Mouse (Mus musculus): ENCODE results near the gene Srsf3.
"Not testable (repeated sequence)": the region's sequence is repeated elsewhere in the genome, so short reads cannot be mapped to it uniquely, and the experiment has no call there.

Gene Srsf3

DNA sequence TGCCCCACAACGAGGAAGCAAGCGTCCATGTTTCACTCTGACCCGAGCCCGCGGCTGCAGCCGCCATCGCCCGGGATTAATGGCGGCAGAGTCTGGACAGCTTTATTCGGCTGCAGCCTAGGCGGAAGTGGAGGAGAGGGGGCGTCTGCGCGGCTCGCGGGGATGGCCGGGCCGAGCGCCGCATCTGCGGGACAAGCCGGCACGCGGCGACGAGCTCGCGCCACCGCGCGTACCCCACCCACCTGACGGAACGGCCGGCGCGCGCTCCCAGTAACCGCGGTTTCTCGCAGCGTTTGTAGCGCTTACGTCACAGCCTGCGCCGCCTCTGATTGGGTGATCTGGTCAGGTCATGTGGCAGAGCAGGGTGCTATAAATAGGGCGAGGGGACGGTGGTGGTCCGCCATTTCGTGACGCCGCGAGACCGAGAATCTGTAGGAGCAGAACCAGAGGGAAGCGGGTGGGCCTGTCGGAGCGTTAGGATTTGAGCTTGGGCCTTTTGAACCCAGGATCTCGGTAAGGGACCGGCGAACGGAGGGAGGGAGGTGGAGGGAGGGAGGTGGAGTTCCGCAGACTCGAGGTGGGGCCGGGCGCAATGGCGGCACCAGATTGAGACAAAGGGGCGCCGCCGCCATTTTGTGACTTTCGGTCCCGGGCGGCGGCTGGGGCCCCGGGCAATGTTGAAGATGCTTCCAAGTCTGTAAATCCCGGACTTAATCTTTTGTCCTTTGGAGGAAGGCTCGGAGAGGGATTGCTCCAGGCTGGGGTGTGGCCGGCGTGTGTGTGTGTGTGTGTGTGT is at the start of gene Srsf3:
Srsf3 (plus strand) TSS at position 355 of the 796 bp plus-strand sequence.
- DNase-seq = peak; percentile 99

DNA sequence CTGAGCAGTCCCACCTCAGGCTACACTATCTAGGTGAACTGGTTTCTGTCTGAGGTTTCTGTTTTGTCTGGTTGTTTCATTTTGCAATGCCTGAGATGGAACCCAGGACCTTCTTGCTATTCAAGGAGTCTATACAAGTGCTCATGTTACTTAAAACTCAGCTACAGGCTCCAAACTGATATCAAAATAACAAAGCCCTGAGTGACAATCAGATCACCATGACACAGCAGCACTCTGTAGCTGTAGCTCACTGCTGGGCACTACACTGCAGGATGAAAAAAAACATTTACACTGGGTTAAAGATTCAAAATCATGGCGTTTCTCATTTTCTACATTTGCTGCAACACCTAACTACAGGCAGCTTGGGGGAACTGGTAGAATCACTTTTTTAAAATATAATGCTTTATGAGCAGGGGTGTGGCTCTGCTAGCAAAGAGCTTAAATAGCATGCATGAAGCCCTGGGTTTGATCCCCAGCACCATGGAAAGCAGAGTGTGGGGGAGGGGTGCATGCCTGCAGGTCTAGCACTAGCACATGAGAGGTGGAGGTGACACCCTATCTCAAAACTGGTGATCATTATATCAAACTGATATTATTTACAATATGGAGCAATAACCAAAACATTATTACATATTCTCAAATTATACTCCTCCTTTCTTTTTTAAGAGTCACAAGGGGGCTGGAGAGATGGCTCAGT is 47.6 kb upstream of the Srsf3 start:
- DNase-seq = no peak

DNA sequence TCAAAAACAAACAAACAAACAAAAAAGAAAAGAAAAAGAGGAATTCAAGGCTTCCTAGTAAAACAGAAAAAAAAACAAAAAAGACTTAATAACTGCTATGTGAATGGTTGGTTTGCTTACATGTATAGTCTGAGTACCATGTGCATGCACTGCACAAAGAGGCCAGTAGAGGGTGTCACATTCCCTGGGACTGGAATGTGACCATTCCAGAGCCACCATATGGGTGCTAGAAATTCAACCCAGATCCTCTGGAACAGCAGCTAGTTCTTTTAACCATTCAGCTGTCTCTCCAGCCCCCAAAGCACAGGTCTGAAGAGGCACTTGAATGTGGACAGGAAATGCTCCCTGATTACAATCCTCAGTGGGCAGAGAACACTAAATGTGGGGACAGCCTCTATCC is 45.6 kb upstream of the Srsf3 start:
- DNase-seq = no peak

DNA sequence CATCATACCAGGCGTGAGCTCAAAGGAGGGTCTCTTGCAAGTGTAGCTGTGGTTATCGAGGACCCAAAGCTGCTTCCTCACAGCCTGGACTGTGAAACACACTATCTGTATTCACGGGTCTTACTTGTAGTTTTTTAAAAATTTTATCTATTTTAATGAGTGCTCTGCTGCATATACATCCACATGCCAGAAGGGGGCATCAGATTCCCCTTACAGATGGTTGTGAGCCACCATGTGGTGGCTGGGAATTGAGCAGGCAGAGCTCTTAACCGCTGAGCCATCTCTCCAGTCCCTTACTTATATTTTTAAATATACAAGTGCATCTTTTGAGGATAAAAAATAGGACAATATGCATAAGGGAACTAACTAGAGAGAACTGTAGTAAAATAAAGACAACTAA is 44.7 kb upstream of the Srsf3 start:
- no peak for DNase-seq

DNA sequence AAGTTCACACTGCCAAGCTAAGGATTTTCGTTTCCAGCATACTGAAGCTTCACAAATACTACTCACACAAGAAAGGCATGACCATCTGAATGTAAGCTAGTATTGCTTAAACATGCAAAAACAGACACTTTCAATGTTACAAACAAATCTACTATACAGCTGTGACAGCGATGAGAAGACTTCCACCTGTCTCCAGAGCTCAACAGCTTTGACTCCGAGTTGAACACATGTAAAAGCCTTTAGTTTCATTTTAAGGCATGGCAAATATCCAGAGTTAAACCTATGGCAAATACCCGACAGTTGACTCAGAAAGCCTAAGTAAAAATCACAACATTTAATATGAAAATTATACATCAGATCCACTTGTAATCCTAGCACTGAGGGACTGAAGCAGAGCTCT is 44.1 kb upstream of the Srsf3 start:
- DNase-seq = no peak

DNA sequence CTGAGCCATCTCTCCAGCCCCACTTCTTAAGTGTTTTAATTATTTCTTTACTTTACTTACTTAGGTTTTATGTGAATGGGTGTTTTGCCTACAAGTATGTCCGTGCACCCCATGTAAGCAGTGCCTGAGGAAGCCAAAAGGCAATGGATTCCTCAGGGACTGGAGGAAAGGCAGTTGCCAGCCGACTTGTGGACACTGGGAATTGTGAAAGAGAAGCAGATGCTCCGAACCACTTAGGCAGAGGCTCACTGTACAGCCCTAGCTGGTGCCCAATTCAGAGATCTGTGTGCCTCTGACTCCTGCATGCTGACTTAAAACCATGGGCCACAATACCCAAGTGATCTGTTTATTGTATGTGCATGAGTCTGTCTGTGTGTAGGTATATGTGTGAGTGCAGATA is 43.4 kb upstream of the Srsf3 start:
- DNase-seq = no peak

DNA sequence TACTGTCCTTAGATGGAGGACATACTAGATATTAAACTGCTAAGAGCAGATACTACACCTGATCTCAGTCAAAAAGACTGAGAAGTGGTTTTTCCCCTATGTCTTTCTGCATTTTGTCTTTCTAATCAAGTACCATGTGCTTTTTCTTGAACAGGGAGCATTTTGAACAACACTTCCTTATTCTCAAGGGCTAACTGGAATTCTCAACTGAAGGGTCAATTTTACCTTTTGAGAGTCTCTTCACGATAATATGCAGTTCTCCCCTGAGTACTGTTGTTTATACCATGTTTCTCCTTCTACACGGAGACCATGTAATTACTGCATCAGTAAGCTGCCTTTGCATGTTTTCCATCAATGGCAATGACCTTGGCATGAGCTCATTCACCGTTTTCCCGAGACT is 42.4 kb upstream of the Srsf3 start:
- no peak for DNase-seq

DNA sequence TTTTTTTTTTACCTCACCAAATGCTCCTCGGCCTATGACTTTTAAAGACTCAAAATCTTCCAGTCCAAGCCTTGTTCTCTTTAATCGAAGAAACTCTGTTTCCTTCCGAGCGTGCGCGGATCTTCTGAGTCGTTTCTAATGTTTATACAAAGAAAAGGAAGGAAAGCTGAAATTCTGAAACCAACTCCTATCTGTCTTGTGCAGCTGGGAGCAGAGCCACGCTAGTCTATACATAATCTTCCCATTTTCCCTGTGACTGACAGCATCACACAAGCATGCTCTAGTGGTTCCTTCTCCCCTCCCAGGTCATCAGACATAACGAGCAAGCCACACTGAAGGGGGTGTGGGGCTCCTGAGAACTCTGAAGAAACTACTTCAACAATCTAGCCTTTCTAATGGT is 41.1 kb upstream of the Srsf3 start:
- no peak for DNase-seq

DNA sequence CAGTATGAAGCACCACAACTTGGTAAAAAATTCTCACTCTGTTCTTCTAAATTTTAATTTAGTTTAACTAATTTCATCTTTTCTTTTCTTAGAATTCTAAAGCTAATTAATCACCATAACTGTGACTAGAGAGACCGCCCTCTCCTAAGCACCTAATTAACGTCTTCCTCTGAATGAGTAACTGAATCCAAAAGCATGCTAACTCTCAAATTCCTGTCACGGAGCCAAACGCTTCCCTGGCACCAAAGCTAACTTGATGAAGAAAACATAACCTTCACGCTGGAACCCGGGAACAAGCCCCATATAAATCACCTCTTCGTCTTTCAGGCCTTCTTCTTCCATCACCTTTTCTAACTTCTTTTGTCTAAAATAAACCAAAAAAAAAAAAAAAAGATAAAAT is 40.3 kb upstream of the Srsf3 start:
- no peak for DNase-seq

DNA sequence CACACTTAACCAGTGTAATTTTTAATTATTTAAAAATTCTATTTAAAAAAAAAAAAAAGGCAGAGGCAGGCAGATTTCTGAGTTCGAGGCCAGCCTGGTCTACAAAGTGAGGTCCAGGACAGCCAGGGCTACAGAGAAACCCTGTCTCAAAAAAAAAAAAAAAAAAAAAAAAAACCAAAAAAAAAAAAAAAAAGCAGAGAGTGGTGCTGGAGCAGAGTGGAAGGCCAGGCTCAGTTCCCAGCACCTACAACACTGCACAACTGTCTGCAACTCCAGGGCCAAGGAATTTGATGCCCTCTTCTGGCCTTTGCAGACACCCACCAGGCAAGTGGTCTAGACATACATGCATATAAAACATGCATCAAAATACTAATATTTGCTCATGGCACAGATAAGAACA is 39.4 kb upstream of the Srsf3 start:
- DNase-seq = not testable (repeated sequence)

DNA sequence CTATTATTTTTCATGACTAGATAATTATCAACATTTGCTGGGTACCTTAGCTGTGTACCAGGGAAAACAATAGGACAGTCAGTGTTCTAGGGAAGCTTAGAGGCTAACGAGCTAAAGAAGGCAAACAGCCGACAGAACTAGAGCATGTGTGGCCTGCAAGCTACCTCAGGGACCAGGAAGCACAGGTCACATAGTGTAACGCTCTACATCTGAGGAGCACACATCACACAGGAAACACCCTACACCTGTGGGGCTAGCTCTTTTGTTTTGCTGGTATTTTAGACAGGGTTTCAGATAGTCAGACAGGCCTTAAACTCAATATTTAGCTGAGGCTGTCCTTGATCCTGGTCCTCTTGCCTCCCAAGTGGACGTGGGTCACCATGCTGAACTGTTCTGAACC is 37.8 kb upstream of the Srsf3 start:
- no peak for DNase-seq

DNA sequence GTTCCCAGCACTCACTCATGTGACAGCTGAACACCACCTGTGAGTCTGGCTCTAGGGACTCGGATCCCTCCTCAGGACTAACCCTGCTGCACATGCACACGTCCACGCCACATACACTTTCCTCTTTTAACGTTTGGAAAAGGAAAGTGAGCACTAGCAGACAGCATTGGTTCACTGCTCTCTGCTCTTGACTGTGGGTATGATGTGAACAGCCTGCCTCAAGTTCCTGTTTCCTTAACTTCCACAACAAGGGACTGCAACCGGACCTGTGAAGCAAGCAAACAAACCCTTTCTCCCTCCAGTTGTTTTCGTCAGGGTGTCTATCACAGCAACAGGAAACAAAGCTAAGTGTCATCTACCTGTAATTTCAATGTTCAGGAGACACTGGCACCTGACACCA is 32.0 kb upstream of the Srsf3 start:
- DNase-seq = no peak

DNA sequence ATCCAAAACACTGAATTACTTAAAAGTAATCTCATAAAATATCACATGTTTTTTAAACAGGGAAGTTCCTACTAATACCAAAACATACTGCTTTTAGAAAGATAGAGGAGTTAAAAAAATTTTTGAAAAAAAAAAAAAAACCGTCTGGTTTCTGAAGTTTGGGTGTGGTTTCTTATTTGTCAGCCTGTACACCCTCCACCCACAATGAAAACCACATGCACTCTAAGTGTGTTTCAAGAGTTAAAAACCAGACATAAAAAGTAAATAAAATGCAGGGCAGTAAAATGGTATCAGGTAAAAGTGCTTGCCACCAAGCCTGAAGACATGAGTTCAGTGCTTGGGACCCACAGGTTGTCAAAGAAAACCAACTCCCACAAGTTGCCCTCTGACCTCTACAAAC is 28.7 kb upstream of the Srsf3 start:
- no peak for DNase-seq

DNA sequence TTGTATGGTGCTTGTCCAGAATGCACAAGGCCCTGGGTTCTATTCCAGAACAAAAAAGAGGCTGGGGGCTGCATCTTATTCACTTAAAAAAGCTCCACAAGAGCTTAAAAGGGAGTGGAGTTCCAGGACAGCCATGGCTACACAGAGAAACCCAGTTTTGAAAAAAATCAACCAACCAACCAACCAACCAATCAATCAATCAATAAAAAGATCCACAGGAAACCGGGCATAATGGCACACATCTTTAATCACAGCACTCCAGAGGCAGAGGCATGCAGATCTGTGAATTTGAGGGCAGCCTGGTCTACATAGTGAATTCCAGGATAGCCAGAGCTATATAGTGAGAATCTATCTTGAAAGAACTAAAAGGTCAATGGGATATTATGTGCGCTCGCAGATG is 27.4 kb upstream of the Srsf3 start:
- no peak for DNase-seq

DNA sequence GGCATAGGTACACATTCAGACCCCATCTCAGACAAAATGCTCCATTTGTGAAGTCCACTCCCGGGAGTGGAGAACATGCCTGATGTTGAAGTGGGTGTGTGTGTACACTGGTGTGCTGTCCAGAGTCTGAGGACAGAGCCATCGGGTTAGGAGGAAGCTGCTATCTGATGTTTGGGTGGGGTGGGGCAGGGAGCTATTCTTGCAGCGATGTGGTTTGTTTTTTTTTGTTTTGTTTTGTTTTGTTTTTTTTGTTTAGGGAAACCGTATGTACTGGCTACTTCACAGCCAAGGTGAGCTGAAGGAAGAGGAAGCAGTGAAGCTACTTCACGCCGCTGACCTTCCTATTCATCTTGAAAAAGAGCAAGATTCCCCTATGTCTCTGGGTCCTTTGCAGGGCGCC is 25.6 kb upstream of the Srsf3 start:
- no peak for DNase-seq

DNA sequence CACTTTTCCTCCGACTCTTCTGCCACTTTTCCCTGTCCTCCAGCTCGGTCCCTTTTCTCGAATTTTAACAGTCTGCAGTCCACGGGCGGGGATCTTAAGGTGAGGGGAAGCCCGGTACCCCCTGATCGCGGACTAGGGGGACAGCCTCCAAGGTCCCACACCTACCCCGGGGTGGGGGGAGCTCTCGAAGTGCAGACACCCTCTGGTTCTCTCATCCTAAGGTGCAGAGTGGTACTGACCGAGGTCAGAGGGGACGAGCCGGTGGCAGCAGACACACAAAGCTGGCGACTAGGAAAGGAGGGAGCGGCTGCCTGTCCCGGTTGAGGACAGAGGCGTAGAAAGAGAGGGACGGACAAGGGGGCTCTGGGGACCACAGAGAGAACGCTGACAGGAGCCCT is 25.2 kb upstream of the Srsf3 start:
- DNase-seq = no peak

DNA sequence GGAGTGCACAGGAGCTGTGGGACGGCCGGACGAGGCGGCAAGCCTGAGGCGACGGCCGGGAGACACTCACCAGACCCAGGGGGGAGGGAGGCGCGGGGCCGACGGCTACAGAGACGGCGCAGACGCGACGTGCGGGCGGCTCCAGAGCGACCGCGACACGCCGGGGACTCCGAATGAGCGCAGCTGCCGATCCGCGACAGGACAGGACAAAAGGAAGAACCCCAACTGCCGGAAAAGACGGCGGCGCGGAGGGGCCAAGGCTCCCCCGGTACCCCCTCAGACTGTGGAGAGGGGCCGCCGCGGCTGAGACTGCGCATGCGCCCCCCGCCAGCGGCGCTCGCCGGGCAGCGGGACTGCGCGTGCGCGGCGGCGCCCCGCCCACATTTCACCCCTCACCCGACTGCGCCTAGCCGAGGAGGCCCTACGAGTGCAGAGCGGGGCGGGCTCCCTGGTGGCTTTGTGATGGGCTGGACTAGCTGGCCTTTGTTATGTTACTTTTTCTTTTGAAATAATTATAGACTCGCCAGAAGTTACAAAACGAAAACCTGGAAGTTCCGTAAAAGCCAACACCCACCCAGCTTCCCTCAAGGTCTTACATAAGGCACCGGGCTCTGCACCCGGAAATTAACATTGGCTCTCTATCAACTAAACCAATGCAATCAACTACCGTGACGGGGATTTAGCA is 24.6 kb upstream of the Srsf3 start, which contains the start of gene Stk38:
Stk38 (minus strand) TSS at position 355 of the 685 bp plus-strand sequence.
- DNase-seq = peak; percentile 91

DNA sequence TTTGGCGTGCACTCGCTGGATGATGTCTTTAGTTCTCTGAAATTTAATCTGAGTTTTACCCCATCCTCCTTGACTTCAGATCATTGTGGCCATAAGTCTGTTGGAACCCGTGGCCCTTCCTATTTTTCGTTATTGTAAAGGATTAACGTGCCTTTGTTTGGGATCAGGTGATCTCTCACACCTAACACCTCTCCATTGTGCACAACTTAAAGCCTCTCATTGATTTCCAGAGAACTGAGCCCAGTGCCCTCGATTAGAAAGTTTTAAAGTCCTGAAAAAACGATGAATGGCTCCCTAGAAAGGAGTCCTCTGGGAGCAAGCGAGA is 24.1 kb upstream of the Srsf3 start:
- no peak for DNase-seq

DNA sequence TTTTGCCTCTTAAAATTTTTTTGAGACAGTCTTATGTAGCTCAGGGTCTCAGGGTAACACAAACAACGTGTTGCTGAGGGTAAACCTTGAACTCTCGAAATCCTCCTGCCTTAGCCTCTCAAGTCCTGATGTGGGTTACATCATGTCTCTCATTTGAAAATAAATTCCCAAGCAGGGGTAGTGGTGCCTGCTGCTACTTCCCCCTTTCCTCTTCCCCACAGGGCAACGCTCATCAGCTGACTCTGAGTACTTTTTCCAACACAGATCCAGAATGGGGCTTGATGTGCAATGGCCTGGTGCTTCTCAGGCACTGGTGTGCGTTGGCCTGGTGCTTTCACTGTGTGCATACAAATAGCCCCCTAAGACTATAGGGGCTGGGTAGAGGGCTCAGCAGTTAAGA is 23.2 kb upstream of the Srsf3 start:
- no peak for DNase-seq

DNA sequence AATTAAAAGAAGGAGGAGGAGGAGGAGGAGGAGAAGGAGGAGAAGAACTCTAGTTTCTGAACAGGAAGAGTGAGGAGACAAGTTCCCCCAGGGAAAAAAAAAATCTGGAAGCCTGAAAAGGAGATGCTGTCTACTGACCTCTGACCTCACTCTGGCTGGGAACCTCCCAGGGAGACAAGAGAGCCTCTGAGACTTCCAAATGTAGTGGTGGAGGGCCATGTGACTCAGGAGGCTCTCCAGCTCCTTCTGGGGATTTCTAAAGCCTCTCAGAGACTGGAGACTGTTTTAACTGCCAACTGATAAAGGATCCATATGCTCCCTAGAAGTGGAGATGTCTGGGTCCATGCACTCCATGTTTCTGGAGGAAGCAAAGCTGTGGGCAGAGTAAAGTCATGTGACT is 18.2 kb upstream of the Srsf3 start:
- DNase-seq = no peak

DNA sequence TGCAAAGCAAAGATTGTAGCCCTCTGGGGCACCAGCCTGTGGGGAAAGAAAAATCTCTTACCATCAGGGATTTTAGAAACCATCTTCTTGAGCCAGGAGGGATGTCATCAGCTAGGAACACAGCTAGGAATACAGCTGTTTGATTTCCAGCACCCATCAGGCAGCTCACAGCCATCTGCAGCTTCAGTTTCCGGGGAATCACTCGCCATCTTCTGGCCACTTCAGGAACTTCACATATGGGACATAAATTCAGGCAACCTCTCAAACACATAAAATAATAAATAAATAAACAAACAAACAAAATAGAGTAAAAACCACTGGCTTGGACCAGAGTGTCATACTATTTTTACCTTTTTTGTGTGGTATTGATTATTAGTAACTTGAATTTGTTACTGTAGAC is 16.8 kb upstream of the Srsf3 start:
- DNase-seq = no peak

DNA sequence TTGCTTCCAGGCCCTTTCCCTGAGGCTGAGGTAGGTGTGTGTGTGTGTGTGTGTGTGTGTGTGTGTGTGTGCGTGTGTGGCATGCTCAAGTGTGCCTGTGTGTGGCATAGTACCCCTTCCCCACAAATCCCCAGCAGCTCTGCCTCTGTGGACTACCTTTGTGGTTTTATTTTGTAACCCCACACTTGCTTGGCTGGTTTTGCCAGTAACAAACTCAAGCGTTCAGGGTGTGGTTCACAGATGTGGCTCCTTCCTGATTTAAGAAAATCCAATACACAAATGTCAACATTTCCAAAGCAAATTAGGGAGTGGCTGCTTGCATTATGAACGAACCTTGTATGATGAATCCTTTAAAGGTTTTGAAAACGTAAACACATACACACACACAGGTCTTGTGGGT is 15.7 kb upstream of the Srsf3 start:
- DNase-seq = no peak

DNA sequence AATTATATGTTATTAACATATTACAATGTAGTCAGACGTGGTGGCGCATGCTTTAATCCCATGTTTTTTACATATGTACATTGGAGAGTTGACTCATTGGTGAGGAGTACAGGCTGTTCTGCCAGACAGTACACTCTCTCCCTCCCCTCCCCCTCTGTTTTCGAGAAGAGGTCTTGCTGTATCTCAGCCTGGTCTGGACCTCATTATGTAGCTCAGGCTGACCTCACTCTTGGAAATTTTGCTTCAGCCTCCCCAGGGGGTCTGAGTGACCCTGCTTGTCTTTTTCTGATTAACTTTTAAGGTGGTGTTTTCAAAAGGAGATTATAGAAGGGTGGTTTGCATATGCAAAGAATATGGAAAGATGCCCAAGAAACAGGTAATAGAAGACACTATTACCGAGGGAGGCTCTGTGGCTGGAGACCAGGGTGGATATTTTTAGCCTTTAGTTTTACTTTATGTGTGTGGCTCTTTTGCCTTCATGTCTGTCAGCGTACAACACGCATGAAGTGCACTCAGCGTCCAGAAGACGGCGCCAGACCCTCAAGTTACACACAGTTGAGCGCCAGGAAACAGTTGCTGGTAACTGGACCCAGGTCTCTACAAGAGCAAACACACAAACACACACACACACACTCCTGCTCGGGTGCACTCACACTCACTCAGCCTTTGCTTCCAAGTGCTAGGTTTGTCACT is 14.0 kb upstream of the Srsf3 start:
- DNase-seq = no peak

DNA sequence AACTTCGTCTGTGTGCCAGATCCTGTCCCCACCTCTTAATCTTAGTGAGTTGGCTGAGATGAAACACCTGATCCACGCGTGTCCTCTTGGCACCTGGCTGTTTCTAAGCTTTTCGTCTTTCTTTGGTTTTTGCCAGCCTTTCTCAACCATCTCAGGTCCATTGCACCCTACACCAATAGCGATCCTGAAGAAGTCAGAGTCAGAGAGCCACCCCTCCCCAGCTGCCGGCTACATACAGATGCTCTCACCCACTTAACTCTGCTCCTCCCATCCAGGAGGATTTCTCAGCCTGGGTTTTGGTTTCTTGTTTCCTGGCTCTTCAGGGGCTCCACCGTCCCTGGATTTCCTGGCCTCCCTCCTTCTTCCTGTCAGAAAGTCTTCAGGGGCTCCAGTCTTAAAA is 13.0 kb upstream of the Srsf3 start:
- no peak for DNase-seq

All from cerebellum, adult 11-12 months (tissue).